Mouse (Mus musculus): ENCODE measurements around the gene Chd1.
A peak's percentile ranks its signal among the peaks of the same experiment; 100 is the strongest.

The Chd1 gene

GRCm38 (mm10) chr17:15704475-15705300, at the start of gene Chd1:
Chd1 (plus strand) TSS chr17:15704967.
- peak; percentile 96 for DNase-seq (ENCODE audit: low read depth)

GRCm38 (mm10) chr17:15656881-15657607, 47.7 kb upstream of the Chd1 start:
- peak; percentile 8 for DNase-seq (ENCODE audit: low read depth)

DNA sequence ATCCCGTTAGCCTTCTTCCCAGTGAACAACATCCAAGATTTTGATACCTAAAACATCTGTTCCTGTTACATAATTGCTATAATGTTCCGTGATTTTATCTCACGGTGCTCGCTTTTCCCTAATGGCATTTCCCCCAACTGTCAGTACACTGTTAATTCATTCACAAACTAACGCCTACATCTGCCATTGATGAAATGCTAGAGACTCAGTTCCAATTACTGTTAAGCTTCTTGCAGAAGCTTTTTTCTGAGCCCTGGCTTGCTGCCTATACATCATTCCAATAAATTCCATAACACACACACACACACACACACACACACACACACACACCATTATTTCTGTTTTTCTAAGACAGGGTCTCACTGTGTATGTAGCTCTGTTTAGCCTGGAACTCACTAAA, 31.9 kb upstream of the Chd1 start:
- DNase-seq (ENCODE audit: low read depth): no peak

- no peak for DNase-seq (ENCODE audit: low read depth)
These were observed 26.7 kb upstream of the Chd1 start for GRCm38 (mm10) chr17:15677970-15678645.

GRCm38 (mm10) chr17:15679966-15680630, 24.7 kb upstream of the Chd1 start:
- no peak for DNase-seq (ENCODE audit: low read depth)

GRCm38 (mm10) chr17:15680661-15681060, 24.1 kb upstream of the Chd1 start:
- DNase-seq (ENCODE audit: low read depth): no peak

GRCm38 (mm10) chr17:15686396-15686795, 18.4 kb upstream of the Chd1 start:
- no peak for DNase-seq (ENCODE audit: low read depth)

DNA sequence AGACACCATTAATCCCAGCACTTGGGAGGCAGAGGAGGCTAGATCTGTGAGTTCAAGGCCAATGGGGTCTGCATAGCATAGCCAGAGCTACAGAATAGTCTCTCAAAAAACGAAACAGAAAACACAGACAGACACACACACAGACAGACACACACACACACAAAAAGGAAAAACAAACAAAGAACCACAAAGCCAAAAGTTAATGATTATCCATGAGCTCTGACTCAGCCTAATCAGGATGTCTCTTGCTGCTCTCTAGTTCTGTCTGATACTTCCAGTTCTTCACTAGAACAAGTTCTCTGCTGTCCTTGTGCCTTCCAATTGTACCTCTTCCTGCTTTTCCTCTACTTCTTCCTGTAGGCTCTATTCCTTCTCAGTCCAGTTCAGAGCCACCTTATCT, 14.5 kb upstream of the Chd1 start:
- DNase-seq (ENCODE audit: low read depth): no peak

- DNase-seq (ENCODE audit: low read depth): no peak
These were observed 9.2 kb upstream of the Chd1 start for GRCm38 (mm10) chr17:15695566-15695965.

DNA sequence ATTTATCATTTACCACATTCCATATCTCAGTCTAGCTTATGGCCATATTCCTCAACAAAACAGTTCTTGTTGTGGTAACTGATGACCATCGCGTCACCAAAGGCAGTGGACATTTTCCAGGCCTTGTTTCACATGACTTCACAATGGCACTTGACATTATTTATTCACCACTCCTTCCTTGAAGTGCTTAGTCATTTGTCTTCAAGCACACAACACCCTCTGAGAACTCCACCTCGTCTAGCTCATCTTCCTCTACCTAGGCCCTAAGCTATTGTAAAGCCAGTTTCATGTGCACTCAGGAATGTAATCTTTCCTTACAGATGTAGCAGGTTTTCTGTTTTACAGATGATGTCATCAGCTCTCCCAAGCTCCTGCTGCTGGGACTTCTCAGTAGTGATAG, 5.8 kb upstream of the Chd1 start:
- DNase-seq (ENCODE audit: low read depth): no peak

- DNase-seq (ENCODE audit: low read depth): no peak
These were observed 3.3 kb upstream of the Chd1 start for GRCm38 (mm10) chr17:15701505-15701904.

DNA sequence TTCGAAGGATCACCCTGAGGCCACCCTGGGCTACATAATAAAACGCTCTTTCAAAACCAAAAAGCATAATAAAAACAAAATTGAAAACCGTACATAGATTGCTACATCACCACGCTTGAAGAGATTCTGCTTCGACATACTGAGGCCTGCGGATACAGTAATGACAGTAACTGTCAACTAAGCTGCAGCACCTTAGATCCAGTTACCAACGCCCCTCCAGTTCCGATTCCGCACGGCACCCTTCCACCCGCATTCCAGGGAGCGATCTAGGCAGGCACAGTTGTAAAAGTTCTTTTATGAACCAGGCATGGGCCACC, 651 bp upstream of the Chd1 start:
- DNase-seq (ENCODE audit: low read depth): no peak

- DNase-seq (ENCODE audit: low read depth): peak; percentile 76
These were observed 827 bp downstream of the Chd1 start for GRCm38 (mm10) chr17:15705303-15706284.

DNA sequence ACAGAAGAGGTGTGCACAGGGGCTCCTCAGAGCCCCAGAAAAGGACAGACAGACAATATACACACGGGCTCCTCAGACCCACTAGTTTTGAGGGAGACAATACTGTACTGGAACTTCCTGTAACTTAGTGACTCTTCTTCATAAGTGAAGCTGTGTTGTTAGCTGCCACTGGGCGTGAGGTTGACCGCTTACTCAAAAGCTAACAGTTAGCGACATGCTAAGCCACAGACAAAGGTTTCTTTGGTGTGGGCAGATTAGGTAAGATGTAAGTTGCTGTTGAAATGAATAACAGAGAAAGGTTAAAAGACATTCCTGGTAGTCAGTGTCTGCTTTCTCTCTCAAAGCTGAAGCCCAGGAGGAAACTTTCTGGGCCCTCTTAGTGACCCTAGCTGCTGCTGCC, 9.7 kb downstream of the Chd1 start:
- DNase-seq (ENCODE audit: low read depth): no peak

GRCm38 (mm10) chr17:15715013-15715902, 10.5 kb downstream of the Chd1 start:
- peak; percentile 44 for DNase-seq (ENCODE audit: low read depth)

GRCm38 (mm10) chr17:15715940-15716339, 11.2 kb downstream of the Chd1 start:
- no peak for DNase-seq (ENCODE audit: low read depth)

- no peak for DNase-seq (ENCODE audit: low read depth)
These were observed 16.1 kb downstream of the Chd1 start for GRCm38 (mm10) chr17:15720841-15721240.

DNA sequence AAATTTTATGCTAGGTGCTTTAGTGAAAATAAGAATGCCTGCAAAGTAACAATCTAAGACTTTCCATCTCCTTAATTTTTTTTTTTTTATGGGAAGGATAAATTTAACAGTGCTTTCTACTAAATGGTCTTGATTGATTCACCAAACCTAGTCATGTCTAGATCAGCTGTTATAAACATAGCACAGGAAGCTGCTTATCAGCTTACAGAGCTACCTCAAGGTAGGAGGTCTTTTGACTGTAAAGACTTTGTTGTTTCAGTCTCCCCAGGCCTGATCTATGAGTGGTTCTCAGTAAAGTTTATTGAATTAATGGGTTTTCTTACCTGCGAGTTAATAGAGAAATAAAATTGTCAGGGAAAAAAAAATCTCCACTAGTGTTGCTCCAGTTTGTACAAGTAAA, 18.5 kb downstream of the Chd1 start:
- DNase-seq (ENCODE audit: low read depth): no peak

DNA sequence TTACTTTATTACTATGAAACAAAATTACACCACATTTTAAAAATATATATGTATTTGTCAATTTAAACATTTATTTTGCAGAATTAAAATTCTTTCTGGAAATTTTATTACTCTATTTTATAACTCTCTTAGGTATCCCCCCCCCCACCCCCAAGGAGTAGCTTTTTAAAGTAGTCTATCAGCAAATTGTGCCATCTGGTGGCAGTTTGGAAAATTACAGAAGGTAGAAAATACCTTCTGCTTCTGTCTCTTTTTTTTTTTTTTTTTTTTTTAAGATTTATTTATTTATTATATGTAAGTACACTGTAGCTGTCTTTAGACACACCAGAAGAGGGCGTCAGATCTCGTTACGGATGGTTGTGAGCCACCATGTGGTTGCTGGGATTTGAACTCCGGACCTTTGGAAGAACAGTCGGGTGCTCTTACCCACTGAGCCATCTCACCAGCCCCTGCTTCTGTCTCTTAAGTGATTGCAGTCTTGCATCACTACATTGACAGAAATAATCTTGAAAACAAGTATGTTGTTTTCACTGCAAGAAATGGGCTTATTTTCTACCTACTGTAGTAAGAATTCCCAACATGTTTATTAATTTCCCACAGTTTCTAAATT, 19.2 kb downstream of the Chd1 start:
- peak; percentile 82 for DNase-seq (ENCODE audit: low read depth)

DNA sequence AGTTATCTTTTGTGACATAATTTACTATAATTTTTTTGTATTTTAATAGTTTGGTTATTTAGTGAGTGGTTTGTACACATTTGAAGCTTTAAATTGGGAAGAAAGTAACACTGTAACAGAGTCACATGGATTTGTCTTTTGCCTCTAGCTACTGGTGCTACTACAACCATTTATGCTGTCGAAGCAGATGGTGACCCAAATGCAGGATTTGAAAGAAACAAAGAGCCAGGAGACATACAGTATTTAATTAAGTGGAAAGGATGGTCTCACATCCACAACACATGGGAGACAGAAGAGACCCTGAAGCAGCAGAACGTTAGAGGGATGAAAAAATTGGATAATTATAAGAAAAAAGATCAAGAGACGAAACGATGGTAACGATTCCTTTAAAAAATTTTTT, 26.9 kb downstream of the Chd1 start:
- DNase-seq (ENCODE audit: low read depth): no peak

All from NIH3T3 (cell line).